Mouse (Mus musculus) liver, embryonic 18 days (tissue): ENCODE measurements around the gene Rnh1. TPM values are rescaled to one million over a fixed set of nuclear protein-coding genes. Genes with fewer than 3 reads are reported as not detected.

Experiments used
- polyA plus RNA-seq: library from polyadenylated mRNA; depleted of rRNA; stranded (reverse); fragments of >200 nt; gene quantifications from 2 replicates; pipeline ENCODE4 v1.2.3, GENCODE M21; 2012; rRNA removed

The Rnh1 gene
- 45.4 and 45.9 TPM in 2 replicates for polyA plus RNA-seq

GRCm38 (mm10) chr7:141172116-141173006, at the start of gene Rnh1:
TSS of gene Rnh1 (minus strand) at chr7:141172857.

DNA sequence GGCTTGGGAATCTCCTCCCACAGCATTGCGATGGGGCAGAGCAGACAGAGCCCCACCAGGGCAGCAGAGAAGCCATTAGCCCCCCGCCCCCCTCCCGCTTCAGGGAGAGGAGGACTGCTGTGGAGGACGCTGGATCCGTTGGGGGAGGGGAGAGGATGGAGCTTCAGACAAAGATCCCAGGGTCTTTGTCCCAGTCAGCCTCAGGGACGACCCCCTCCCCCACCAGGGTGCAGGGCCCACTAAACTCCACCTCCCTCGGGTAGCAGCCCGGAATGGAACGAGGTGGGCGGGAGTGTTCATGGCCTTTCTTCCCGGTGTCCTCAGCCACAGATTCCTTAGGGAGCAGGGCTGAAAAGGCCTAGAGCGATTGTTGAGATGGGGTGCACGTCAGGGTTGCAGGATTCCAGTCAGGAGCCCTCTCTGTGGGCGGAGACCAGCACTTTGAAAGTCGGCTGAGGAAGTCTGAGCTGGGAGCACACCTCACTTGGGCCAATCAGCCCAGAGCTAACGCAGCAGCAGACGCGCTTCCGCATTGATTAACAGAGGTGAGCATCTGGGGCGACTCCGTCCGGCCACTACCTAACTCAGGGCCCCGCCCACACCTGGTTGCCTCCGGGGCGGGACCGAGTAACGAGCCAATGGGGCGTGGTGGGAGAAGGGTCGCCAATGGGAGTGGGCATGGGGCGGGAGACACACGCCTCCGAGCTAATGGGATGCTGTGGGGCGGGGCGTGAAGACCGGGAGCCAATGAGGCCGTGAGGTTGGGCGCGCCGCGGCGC, 42.6 kb upstream of the Rnh1 start, which contains the start of gene Rassf7:
Rassf7 (plus strand) TSS at position 760 of the 779 bp plus-strand sequence.

DNA sequence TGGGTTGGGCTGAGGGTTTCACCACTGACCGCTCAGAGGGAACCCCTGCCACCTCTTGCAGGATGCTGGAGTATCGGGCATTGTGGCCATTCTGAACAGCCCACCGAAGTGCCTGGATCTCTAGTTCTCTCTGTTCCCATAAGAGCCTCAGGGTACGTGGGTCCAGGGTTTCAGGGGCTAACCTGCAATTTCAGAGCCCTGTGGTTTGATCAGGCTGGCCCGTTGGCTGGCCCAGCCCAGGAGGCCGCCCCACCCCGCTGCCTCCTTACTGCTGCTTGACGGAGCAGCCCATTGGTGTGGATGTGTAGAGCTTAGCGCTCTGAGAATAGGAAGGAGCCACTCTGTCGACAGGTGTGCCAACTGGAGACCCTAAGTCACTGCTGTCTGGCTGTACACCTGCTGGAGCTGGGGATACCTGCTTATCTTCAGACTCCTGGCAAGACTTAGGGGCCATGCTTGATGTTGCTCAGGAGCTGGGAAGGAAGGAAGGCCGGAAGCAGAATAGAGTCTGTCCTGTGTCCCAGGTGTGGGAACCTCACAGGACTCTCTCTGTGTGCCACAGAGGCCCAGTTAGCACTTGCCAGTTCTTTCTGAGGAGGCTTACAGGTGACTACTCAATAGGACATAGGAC, 41.1 kb upstream of the Rnh1 start, which contains the start of gene Lmntd2:
Lmntd2 (minus strand) TSS at position 476 of the 631 bp plus-strand sequence.

GRCm38 (mm10) chr7:141193948-141194347, 21.3 kb upstream of the Rnh1 start, which contains the start of the genes Hras and Lrrc56:
TSS of gene Hras (minus strand) at chr7:141194005.
TSS of gene Lrrc56 (plus strand) at chr7:141194157.

GRCm38 (mm10) chr7:141122245-141122644, 50.4 kb downstream of the Rnh1 start, which contains the start of gene Ptdss2:
TSS of gene Ptdss2 (plus strand) at chr7:141122382.

DNA sequence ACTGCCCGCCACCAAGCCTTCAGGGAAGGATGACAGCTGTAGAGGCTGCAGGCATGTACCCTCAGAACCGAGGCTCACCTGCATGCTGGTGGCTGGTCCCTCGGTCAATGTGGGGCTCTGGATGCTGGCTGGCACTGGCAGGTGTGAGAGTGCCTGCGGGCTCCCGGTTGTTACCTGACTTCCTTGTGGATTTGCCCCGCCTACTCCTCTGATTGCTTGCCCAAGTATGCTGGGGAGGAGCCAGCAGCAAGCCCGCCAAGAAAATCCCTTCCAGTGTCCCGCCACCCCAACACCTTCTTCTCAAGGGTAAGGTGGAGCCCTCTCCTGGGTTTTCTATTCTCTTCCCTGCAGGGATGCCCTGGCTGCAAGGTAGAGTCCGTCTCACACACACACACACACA, 55.0 kb downstream of the Rnh1 start, which contains the start of gene Ano9:
Ano9 (minus strand) TSS at position 171 of the 400 bp plus-strand sequence.

Other genes starting within 250 kb of the Rnh1 start
- gene Pgghg, start 231.5 kb downstream of the Rnh1 start, polyA plus RNA-seq = 12.3 and 13.2 TPM in 2 replicates
- gene Ifitm5, start 222.6 kb downstream of the Rnh1 start, polyA plus RNA-seq = 0.67 and 0.85 TPM in 2 replicates
- 0.14 TPM in 1 of 2 replicates, not detected in the other for gene Gm45717, start 216.9 kb downstream of the Rnh1 start, polyA plus RNA-seq
- gene Ifitm2, start 216.9 kb downstream of the Rnh1 start, polyA plus RNA-seq = 552 and 564 TPM in 2 replicates
- 53.0 and 54.4 TPM in 2 replicates for gene Ifitm1, start 205.6 kb downstream of the Rnh1 start, polyA plus RNA-seq
- gene Ifitm3, start 162.1 kb downstream of the Rnh1 start, polyA plus RNA-seq = 164 and 239 TPM in 2 replicates
- gene Ifitm6, start 154.9 kb downstream of the Rnh1 start, polyA plus RNA-seq = 193 and 325 TPM in 2 replicates
- not detected in 2 replicates for gene Gm17387, start 143.7 kb downstream of the Rnh1 start, polyA plus RNA-seq
- 0.46 and 0.61 TPM in 2 replicates for gene B4galnt4, start 111.8 kb downstream of the Rnh1 start, polyA plus RNA-seq
- gene Pkp3, start 94.6 kb downstream of the Rnh1 start, polyA plus RNA-seq = 0.74 and 0.85 TPM in 2 replicates
- 17.1 and 19.8 TPM in 2 replicates for gene Sigirr, start 72.3 kb downstream of the Rnh1 start, polyA plus RNA-seq
- gene Ano9, start 55.1 kb downstream of the Rnh1 start, polyA plus RNA-seq = 7.8 and 10.3 TPM in 2 replicates
- 41.9 and 44.3 TPM in 2 replicates for gene Ptdss2, start 50.5 kb downstream of the Rnh1 start, polyA plus RNA-seq
- 39.5 and 41.3 TPM in 2 replicates for gene Hras, start 21.1 kb upstream of the Rnh1 start, polyA plus RNA-seq
- gene Lrrc56, start 21.3 kb upstream of the Rnh1 start, polyA plus RNA-seq = 3.1 and 3.4 TPM in 2 replicates
- 2.5 and 2.6 TPM in 2 replicates for gene Lmntd2, start 41.2 kb upstream of the Rnh1 start, polyA plus RNA-seq
- gene Rassf7, start 43.0 kb upstream of the Rnh1 start, polyA plus RNA-seq = 29.2 and 33.5 TPM in 2 replicates
- 6.8 and 9.2 TPM in 2 replicates for gene Phrf1, start 55.9 kb upstream of the Rnh1 start, polyA plus RNA-seq
- gene Irf7, start 93.6 kb upstream of the Rnh1 start, polyA plus RNA-seq = 54.2 and 82.1 TPM in 2 replicates
- gene Cdhr5, start 103.9 kb upstream of the Rnh1 start, polyA plus RNA-seq = 0.13 and 0.29 TPM in 2 replicates
- gene Sct, start 106.3 kb upstream of the Rnh1 start, polyA plus RNA-seq = 0.12 and 0.37 TPM in 2 replicates
- not detected in 2 replicates for gene Drd4, start 119.1 kb upstream of the Rnh1 start, polyA plus RNA-seq
- gene Deaf1, start 154.8 kb upstream of the Rnh1 start, polyA plus RNA-seq = 5.7 and 6.8 TPM in 2 replicates
- 11.9 and 13.7 TPM in 2 replicates for gene Tmem80, start 154.9 kb upstream of the Rnh1 start, polyA plus RNA-seq
- gene Eps8l2, start 166.0 kb upstream of the Rnh1 start, polyA plus RNA-seq = 35.8 and 50.7 TPM in 2 replicates
- gene Taldo1, start 219.3 kb upstream of the Rnh1 start, polyA plus RNA-seq = 174 and 190 TPM in 2 replicates
- gene Gatd1, start 241.3 kb upstream of the Rnh1 start, polyA plus RNA-seq = 16.5 and 18.5 TPM in 2 replicates